In genomic region chr11:118150115-118150701, GRCm38 (mm10) we compare ENCODE assay signal across 8 mouse cellular contexts. TPM values are rescaled to one million over a fixed set of nuclear protein-coding genes. Genes with fewer than 3 reads are reported as not detected.
DNase-seq lines count a peak whose midpoint lies in the region; ATAC-seq and TF ChIP-seq lines count a peak whose summit lies in the region.

No protein-coding gene starts in this region.

- no peak for TF ChIP-seq CTCF in left cerebral cortex, adult 2 months (IDR thresholded peaks at IDR 0.05)
- TF ChIP-seq CTCF in gastrocnemius, adult 2 months (IDR thresholded peaks at IDR 0.05) = no peak

- 0 out of 2 replicates have a peak, but pooled peaks cover 3% of the 10 kb centered on the region for H3K9me3 ChIP-seq in heart, embryonic 12.5 days (replicated peaks)

- intact Hi-C loops in heart, postnatal 25 days (cut with DNase I) = no loop called here
- intact Hi-C loops in left cerebral cortex, adult 2 months (cut with DNase I) = no loop called here
- intact Hi-C loops in gastrocnemius, adult 2 months (cut with DNase I) = no loop called here

- peak overlapping the region; percentile 24 for H3K4me2 ChIP-seq in heart, embryonic 12.5 days

- H3K4me1 ChIP-seq in heart, embryonic 12.5 days (replicated peaks) = peaks cover 47% of the 10 kb centered on the region

- no peaks in the 10 kb centered on the region for H3K27me3 ChIP-seq in heart, embryonic 12.5 days (replicated peaks)

- no peaks in the 10 kb centered on the region for H3K36me3 ChIP-seq in heart, embryonic 12.5 days

- H3K9ac ChIP-seq in heart, embryonic 12.5 days = no peak overlapping the region

- no peak overlapping the region for H3K4me3 ChIP-seq in heart, embryonic 12.5 days
- H3K4me3 ChIP-seq in left cerebral cortex, adult 2 months = no peak overlapping the region
- no peak overlapping the region for H3K4me3 ChIP-seq in gastrocnemius, adult 2 months

- H3K27ac ChIP-seq in heart, embryonic 12.5 days (ENCODE audit: poor library complexity, severe bottlenecking) = peak overlapping the region; percentile 80
- peak overlapping the region; percentile 62 for H3K27ac ChIP-seq in left cerebral cortex, adult 2 months
- no peak overlapping the region for H3K27ac ChIP-seq in gastrocnemius, adult 2 months

- 41% methylated on average over 9 of the region's 9 CpGs for WGBS in heart, embryonic 12.5 days

- no peak for DNase-seq in heart, postnatal 25 days (ENCODE audit: low spot score)
- DNase-seq in urinary bladder, postnatal 14 days (ENCODE audit: low spot score) = peak; percentile 28
- DNase-seq in urinary bladder, postnatal 36 days (ENCODE audit: low spot score in 2 of 2) = no peak
- peak; percentile 67 for DNase-seq in left cerebral cortex, adult 2 months (ENCODE audit: extremely low spot score in 1 of 2, low spot score in 2 of 2)
- DNase-seq in gastrocnemius, adult 2 months = no peak
- no peak for DNase-seq in thymus, postnatal 36 days
- no peak for DNase-seq in gastrocnemius, postnatal 4 days (ENCODE audit: low spot score in 2 of 2)

- ATAC-seq in heart, embryonic 12.5 days (ENCODE audit: insufficient number of reproducible peaks, low FRiP score) = no peak

RNA-seq across cellular contexts. Expression of gene Dnah17, which starts 19.8 kb away (rescaled TPM):
- 0.10 and 0.26 TPM in 2 replicates for polyA plus RNA-seq in heart, embryonic 12.5 days (2016; fragmentation: Nextera tagmentation; extraction: Ambion mirVana)
- total RNA-seq in heart, postnatal 25 days (2021) = under 1 TPM; 0.06 to 0.10 TPM
- total RNA-seq in left cerebral cortex, adult 2 months (2021) = under 1 TPM; 0.05 to 0.16 TPM
- under 1 TPM; 0.05 to 0.06 TPM for total RNA-seq in gastrocnemius, adult 2 months (2021)
- under 1 TPM; 0.05 to 0.10 TPM for total RNA-seq in gastrocnemius, postnatal 4 days (2021)

Comparison
In these comparisons a context has a peak if more than half of its experiments do, and no peak if none do; other contexts are left out.
1. DNase-seq: peak in urinary bladder, postnatal 14 days (single experiment) and left cerebral cortex, adult 2 months (2 of 2); none in heart, postnatal 25 days (single experiment), urinary bladder, postnatal 36 days (0 of 2), gastrocnemius, adult 2 months (single experiment), thymus, postnatal 36 days (0 of 2) and gastrocnemius, postnatal 4 days (0 of 2).